Mouse (Mus musculus) left cerebral cortex, adult 8-10 months (tissue): ENCODE results near the gene Def8. TPM values are rescaled to one million over a fixed set of nuclear protein-coding genes. Genes with fewer than 3 reads are reported as not detected.
A peak's percentile ranks its signal among the peaks of the same experiment; 100 is the strongest.

Experiments used
- DNase-seq, 2 experiments: peaks; one replicate each; pipeline ENCODE4 v3.0.0; 2022; ENCODE audit warnings: low spot score in 2 of 2
- total RNA-seq, 4 experiments: library from RNA; stranded (reverse); gene quantifications; 2 replicates each; pipeline ENCODE4 v1.2.4; 2022

The Def8 gene
- total RNA-seq, 4 experiments from 2014 or later = 54.1 to 61.0 (median 57.0) TPM

DNA sequence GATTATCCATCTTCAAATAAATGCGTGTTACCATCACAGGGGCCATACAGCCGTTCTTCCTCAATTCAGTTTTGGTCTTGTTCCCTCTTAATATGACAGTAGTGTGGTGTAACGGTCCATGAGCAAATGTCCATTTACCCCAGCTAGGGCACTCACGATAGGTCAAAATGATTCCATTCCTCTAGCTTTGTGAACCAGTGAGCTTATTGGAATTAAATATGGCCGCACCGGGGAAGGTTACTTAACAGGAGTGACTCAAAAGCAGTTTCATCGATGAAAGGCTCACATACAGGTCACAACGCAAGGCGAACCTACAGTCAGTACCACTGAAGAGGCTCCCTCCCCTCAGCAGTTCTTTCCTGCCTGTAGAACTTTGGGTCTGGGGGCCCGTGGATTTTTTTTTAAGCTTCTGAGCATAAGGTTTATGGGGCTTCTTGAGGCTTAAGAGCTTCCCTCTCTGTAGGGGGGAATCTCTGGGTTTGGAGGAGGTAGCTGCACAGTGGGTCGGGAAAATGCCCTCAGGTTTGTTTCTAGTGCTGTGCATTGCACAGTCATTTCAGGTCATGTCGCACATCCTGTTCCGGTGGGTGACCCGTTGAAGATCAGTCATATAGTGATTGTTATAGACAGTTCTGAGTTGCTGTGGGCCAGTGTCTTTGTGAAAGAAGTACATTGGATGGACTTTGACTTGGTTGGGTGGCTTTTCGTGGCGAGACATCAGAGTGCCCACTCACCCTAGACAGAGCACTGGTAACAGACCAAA, 55.3 kb downstream of the Def8 start:
- peak in 1 of 2 experiments; percentile 14 for DNase-seq

GRCm38 (mm10) chr8:123482627-123483026, 59.3 kb downstream of the Def8 start:
- DNase-seq = no peak

DNA sequence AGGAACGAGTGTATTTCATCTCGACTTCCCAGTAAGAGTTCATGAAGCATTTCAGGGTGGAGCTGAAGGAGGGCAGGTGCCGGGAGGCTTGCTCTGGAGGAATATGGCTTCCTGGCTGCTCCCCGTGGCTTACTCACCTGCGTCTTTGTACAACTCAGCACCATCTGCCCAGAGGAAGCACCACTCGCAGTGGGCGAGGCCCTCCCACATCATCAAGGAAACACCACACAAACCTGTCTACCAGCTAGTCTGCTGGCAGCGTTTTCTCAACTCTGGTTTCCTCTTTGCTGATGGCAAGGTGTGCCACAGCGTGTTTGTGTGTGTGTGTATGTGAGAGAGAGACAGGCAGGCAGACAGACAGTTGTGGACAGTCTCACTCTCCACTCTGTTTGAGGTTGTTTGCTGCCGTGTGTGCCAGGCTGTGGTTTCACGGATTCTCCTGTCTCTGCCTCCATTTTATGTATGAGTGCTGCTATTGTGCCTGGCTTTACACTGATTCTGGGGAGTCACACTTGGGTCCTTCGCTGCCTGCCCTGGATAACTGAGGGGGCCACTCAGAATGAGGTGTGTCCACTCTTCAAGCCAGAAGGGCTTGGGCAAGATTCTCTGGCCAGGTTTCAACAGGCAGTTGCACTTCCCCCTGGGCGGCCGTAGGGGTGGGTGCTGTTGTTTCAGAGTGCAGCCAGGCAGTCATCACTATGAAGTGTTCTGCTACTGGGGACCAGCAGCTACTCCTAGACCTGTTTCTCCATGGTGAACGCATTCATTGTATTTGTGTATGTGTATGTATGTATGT, 68.2 kb downstream of the Def8 start:
- no peak for DNase-seq

DNA sequence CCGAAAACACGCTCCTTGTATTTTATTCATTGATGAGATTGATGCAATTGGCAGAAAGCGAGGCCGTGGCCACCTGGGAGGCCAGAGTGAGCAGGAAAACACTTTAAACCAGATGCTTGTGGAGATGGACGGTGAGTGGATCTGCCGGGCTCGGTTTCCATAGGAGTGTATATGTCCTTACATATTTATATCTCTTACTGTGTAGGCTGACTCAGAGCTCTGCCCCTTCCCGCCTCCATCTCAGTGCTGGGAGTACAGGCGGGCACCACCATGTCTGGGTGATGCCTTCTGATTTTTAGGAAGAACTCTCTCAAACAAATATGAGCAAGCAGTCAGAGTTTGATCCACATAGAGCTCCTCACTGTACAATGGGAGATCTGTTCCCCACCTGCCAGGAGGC, 69.6 kb downstream of the Def8 start:
- DNase-seq = no peak

DNA sequence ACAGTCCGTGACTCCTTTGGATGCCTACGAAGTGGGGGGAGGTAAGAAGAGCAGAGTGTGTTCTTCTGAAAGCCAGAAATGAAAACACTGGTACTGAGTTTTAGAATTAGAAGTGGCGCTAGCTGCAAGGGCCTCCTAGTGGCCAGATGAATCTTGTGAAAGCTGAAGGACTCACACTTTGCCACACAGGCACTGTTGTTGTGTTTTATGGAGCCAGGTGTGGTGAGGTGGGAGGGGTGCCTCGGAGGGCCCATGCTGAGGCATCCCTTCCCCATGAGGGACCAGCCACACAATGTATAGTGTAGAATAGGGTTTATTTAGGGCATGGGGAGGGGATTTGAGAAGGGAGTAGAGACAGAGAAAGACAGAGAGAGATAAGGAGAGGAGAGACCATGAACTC, 74.4 kb downstream of the Def8 start:
- no peak for DNase-seq

- no peak for DNase-seq
Measured at GRCm38 (mm10) chr8:123498963-123499362, 75.6 kb downstream of the Def8 start.

- no peak for DNase-seq
Measured at GRCm38 (mm10) chr8:123499556-123499955, 76.2 kb downstream of the Def8 start.

DNA sequence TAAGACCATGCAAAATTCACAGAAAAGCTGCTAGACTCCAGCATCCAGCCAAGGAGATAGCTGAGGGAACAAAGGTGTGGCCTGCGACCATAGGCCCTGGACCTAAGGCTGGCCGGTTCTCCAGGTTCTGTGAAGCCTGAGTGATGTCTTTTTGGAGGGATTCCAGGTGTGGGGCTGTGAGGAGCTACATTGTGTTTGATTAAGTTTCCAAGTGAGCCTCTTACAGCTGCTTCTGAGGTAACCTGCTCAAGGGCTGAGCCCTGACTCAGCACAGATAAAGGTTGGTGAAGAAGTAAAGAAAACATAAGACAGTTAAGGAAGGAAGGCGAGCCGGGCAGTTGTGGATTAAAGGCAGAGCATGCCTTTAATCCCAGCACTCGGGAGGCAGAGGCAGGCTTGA, 78.9 kb downstream of the Def8 start:
- no peak for DNase-seq

DNA sequence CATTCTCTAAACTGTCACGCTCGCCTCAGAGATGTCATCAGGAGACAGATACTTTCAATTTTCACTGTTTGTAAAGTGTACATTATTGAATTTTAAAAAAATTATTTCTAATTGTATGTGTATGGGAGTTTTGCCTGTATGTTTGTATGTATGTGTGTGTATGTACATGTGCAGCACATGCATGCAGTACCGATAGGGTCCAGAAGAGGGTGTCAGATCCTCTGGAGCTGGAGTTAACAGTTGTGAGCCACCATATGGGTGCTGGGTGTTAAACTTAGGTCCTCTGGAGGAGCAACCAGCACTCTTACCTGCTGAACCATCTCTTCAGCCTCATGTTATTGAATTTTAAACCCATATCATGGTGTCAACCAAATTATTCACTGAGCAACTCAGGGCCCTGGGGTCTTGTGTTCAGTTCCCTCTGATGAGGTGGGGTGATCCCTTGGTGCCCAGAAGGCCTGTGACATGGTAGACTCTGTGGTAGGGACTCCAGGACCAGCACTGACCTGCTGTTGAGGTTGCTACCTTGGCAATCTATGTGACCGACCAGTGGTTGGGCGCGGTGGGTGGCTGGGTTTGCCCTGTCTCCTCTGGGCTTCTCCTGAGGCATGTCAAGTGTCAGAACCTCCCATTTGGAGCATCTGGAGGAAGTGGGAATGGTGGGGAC, 80.6 kb downstream of the Def8 start:
- no peak for DNase-seq

DNA sequence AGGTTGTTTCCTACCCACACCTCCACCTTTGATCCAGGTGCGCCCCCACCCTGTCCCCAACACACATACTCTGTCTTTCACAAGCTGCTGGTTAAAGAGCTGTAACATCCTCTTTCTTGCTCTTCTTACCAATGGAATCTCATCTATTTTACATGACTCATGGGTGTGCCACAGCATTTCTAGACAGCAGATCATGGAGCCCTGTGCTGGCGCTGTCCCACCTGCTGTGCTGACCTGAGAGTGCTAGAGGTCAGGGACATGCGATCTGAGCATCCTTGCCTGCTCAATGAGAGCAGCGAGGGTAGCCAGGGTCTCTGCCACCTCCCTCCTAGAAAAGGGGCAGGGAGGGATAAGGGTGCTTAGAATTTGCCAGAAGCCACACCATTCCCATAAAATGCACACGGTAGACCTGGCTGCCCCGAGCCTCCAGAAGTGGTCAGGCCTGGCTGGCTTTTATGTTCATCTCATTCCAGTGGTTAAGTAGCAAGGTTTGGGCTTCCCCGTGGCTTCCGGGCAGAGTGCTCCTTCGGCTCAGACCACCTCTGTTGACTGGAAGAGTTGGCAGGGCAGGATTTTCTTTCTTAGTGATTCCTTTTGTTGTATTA, 81.4 kb downstream of the Def8 start:
- DNase-seq = no peak

GRCm38 (mm10) chr8:123505267-123505666, 81.9 kb downstream of the Def8 start:
- no peak for DNase-seq

DNA sequence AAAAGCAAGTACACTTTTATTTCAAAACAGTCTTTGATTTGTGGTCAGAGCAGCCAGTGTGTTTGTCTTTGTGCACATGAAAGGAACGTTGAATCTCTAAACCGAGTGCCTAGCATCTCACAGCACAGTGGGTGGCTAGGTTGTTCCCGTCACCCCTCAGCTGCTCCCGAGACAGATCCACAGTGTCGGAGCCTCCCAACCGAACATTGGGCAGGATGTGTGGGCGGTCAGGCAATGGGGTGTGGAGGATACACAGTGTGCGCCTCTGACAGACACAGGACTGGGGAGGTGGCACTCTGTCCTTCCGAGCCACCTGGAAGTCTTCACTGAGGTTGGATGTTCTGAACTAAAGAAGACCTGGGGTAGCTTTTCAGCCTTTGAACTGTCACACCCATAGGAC, 82.4 kb downstream of the Def8 start:
- DNase-seq = no peak

GRCm38 (mm10) chr8:123507153-123507552, 83.8 kb downstream of the Def8 start:
- no peak for DNase-seq

DNA sequence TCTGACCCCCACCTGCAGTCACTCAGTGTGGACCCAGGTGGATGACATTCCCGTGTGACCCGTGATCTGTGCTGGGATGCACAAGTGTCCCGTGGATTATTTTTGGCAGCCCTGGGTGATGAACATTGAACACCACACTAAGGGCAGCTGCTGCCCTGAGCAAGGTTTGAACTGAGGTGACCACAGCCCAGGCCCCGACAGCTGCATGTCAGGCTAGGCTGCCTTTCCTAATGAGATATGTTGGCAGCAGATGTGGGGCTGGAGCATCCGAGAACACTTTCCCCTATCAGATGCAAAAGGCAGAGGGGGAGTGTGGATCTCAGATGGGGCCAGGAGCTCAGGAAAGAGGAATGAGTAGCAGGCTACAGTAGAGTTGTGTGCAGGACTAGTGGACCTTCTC, 87.5 kb downstream of the Def8 start:
- no peak for DNase-seq

Other genes with a start within 250 kb of the Def8 start
- gene Dpep1, start 237.3 kb upstream of the Def8 start, total RNA-seq = under 1 TPM in 1 of 4 experiments, not detected in 3; 0.16 TPM
- 100 to 1,000 TPM in 1 of 4 experiments, 10 to 100 TPM in 3; 86.9 to 101 (median 93.5) TPM for gene Chmp1a, start 210.8 kb upstream of the Def8 start, total RNA-seq
- gene Spata33, start 210.7 kb upstream of the Def8 start, total RNA-seq = 1 to 10 TPM; 6.0 to 7.9 (median 6.2) TPM
- gene Cdk10, start 198.7 kb upstream of the Def8 start, total RNA-seq = 100 to 1,000 TPM in 1 of 4 experiments, 10 to 100 TPM in 3; 87.5 to 104 (median 91.5) TPM
- gene Spata2l, start 187.3 kb upstream of the Def8 start, total RNA-seq = 10 to 100 TPM; 54.3 to 61.9 (median 60.4) TPM
- 10 to 100 TPM; 20.0 to 25.7 (median 23.2) TPM for gene Zfp276, start 169.3 kb upstream of the Def8 start, total RNA-seq
- gene Vps9d1, start 169.2 kb upstream of the Def8 start, total RNA-seq = 10 to 100 TPM; 53.3 to 72.7 (median 58.6) TPM
- gene Fanca, start 105.0 kb upstream of the Def8 start, total RNA-seq = 1 to 10 TPM; 1.3 to 2.8 (median 2.2) TPM
- 10 to 100 TPM; 17.3 to 19.0 (median 18.1) TPM for gene Spire2, start 90.8 kb upstream of the Def8 start, total RNA-seq
- gene Tcf25, start 49.8 kb upstream of the Def8 start, total RNA-seq = 100 to 1,000 TPM; 555 to 559 (median 558) TPM
- gene Mc1r, start 16.4 kb upstream of the Def8 start, total RNA-seq = not detected
- 100 to 1,000 TPM; 381 to 406 (median 387) TPM for gene Tubb3, start 12.1 kb upstream of the Def8 start, total RNA-seq
- gene Afg3l1, start 54.4 kb downstream of the Def8 start, total RNA-seq = 10 to 100 TPM; 25.2 to 33.7 (median 32.5) TPM
- gene Dbndd1, start 91.9 kb downstream of the Def8 start, total RNA-seq = 10 to 100 TPM; 16.0 to 20.3 (median 17.6) TPM
- gene Gas8, start 95.3 kb downstream of the Def8 start, total RNA-seq = 10 to 100 TPM; 20.3 to 31.0 (median 26.1) TPM
- gene Rhou, start 230.4 kb downstream of the Def8 start, total RNA-seq = 10 to 100 TPM; 46.1 to 56.0 (median 49.3) TPM